Mouse (Mus musculus) lung, postnatal 0 days (tissue): ENCODE measurements at regions not wholly inside any gene's neighbourhood (a gene's known extent, or its start where the extent isn't known, plus 50 kb on each side); places are given as distances from the start of the nearest gene placed in this dataset.

Source experiments
- CTCF ChIP-seq: IDR thresholded peaks from 2 replicates; pipeline ENCODE4 v1.5.1; 2016; ENCODE audit warnings: antibody characterized with exemption, mild to moderate bottlenecking
- EP300 ChIP-seq: IDR thresholded peaks from 2 replicates; pipeline ENCODE4 v1.6.1; 2016; ENCODE audit warnings: antibody characterized with exemption, mild to moderate bottlenecking, control low read depth

DNA sequence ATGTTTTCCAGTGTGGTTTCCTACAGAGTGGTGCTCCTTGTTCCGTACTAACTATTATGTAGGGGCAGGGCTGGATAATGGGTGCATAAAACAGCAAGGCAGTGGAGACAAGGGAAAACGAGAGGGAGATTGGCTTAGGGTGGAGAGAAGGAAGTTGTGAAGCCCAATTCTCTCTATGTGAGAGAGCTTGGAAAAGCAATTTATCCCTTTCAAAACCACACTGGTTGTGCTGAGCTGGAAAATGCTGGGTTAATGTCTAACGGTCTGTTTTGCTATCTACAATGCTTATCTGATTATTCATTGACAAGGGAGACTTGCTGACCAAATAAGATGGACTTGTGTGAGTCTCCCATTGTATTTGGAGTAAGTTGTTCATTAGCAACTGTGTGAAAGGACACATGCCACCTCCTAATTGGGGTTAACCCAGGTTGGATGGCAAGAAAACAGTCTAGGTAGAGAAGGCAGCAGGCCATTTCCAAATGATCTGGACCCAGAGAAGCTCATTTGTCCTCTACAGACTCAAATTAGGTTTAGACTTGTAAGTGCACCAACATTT lies 234.9 kb upstream of the Nr5a2 start:
- TF ChIP-seq CTCF: no peak
- TF ChIP-seq EP300: no peak
